Mouse (Mus musculus) MEL (cell line): ENCODE data around the gene Ano10. TPM values are rescaled to one million over a fixed set of nuclear protein-coding genes. Genes with fewer than 3 reads are reported as not detected.

Experiments
- DNase-seq: peaks from one replicate; pipeline ENCODE4 v3.0.0; 2011; ENCODE audit warnings: low read depth, low spot score
- H3K27ac ChIP-seq: 2 replicates; pipeline ENCODE4 v1.5.1; 2012; ENCODE audit warnings: low read depth, mild to moderate bottlenecking, control low read depth, low read length, moderate library complexity; ENCODE audit not compliant: control insufficient read depth
- H3K27me3 ChIP-seq, 2 experiments: fragments of 150-350 bp in 1 of 2; sonication (generic) in 1 of 2; 2 replicates each; pipeline ENCODE4 v1.6.1; 2012; ENCODE audit warnings: low read length in 2 of 2, mild to moderate bottlenecking in 2 of 2, improper control_type of control experiment in 1 of 2, moderate library complexity in 1 of 2; ENCODE audit not compliant: insufficient read depth in 2 of 2, control insufficient read depth in 1 of 2
- H3K36me3 ChIP-seq, 2 experiments: 2 replicates each; pipeline ENCODE4 v1.6.1; 2012 to 2014; ENCODE audit warnings: low read length in 2 of 2, improper control_type of control experiment in 1 of 2, inconsistent platforms in 1 of 2, mild to moderate bottlenecking in 1 of 2; ENCODE audit not compliant: insufficient read depth in 2 of 2, control insufficient read depth in 1 of 2
- H3K4me1 ChIP-seq, 2 experiments: fragments of 150-350 bp in 1 of 2; sonication (generic) in 1 of 2; 2 replicates each; pipeline ENCODE4 v1.6.1; 2012; ENCODE audit warnings: low read length in 2 of 2, improper control_type of control experiment in 1 of 2, mild to moderate bottlenecking in 1 of 2; ENCODE audit not compliant: insufficient read depth in 2 of 2, control insufficient read depth in 1 of 2
- H3K4me3 ChIP-seq, 2 experiments: fragments of 150-350 bp in 1 of 2; sonication (generic) in 1 of 2; 2 replicates each; pipeline ENCODE4 v1.5.1; 2012; ENCODE audit warnings: low read depth in 2 of 2, low read length in 2 of 2, mild to moderate bottlenecking in 2 of 2, moderate library complexity in 2 of 2, control low read depth in 1 of 2, improper control_type of control experiment in 1 of 2; ENCODE audit not compliant: control insufficient read depth in 1 of 2, insufficient read depth in 1 of 2
- H3K79me2 ChIP-seq: 2 replicates; pipeline ENCODE4 v1.6.1; 2012; ENCODE audit warnings: mild to moderate bottlenecking, low read length, moderate library complexity; ENCODE audit not compliant: control insufficient read depth, poor library complexity, insufficient read depth
- H3K9ac ChIP-seq: 2 replicates; pipeline ENCODE4 v1.6.1; 2012; ENCODE audit warnings: low read depth, mild to moderate bottlenecking, control low read depth, low read length, moderate library complexity; ENCODE audit not compliant: control insufficient read depth, poor library complexity, severe bottlenecking
- H3K9me3 ChIP-seq: fragments of 150-350 bp; sonication (generic); replicated peaks from 2 replicates; pipeline ENCODE4 v1.6.1; 2012; ENCODE audit warnings: mild to moderate bottlenecking, low read length, improper control_type of control experiment, moderate library complexity; ENCODE audit not compliant: insufficient read depth
- BHLHE40 ChIP-seq: IDR thresholded peaks from 2 replicates; pipeline ENCODE4 v1.6.1; 2012; ENCODE audit warnings: low read depth, mild to moderate bottlenecking, inconsistent platforms, low read length, improper control_type of control experiment, borderline replicate concordance
- E2F4 ChIP-seq: IDR thresholded peaks from 2 replicates; pipeline ENCODE4 v1.6.1; 2011; ENCODE audit warnings: low read depth, low read length, improper control_type of control experiment, borderline replicate concordance
- ELF1 ChIP-seq: IDR thresholded peaks from 2 replicates; pipeline ENCODE4 v1.6.1; 2014; ENCODE audit warnings: low read depth, mild to moderate bottlenecking, inconsistent platforms, low read length, improper control_type of control experiment, moderate library complexity
- EP300 ChIP-seq, 2 experiments: IDR thresholded peaks; 2 replicates each; pipeline ENCODE4 v1.6.1; 2011; ENCODE audit warnings: improper control_type of control experiment in 2 of 2, low read length in 2 of 2, low read depth in 1 of 2, mild to moderate bottlenecking in 1 of 2
- ETS1 ChIP-seq: IDR thresholded peaks from 2 replicates; pipeline ENCODE4 v1.6.1; 2012; ENCODE audit warnings: low read depth, mild to moderate bottlenecking, inconsistent platforms, low read length, improper control_type of control experiment, moderate library complexity
- GABPA ChIP-seq: IDR thresholded peaks from 2 replicates; pipeline ENCODE4 v1.6.1; 2012; ENCODE audit warnings: low read depth, mild to moderate bottlenecking, inconsistent platforms, low read length, improper control_type of control experiment, moderate library complexity
- HCFC1 ChIP-seq: IDR thresholded peaks from 2 replicates; pipeline ENCODE4 v1.6.1; 2012; ENCODE audit warnings: low read depth, mild to moderate bottlenecking, inconsistent platforms, low read length, improper control_type of control experiment, moderate library complexity
- JUND ChIP-seq: IDR thresholded peaks from 2 replicates; pipeline ENCODE4 v1.6.1; 2011; ENCODE audit warnings: low read depth, mild to moderate bottlenecking, improper control_type of control experiment, low read length
- MAFK ChIP-seq: IDR thresholded peaks from 2 replicates; pipeline ENCODE4 v1.6.1; 2011; ENCODE audit warnings: low read depth, mild to moderate bottlenecking, low read length, improper control_type of control experiment, borderline replicate concordance
- MAX ChIP-seq: IDR thresholded peaks from 2 replicates; pipeline ENCODE4 v1.6.1; 2011; ENCODE audit warnings: low read length, improper control_type of control experiment
- MAZ ChIP-seq: IDR thresholded peaks from 2 replicates; pipeline ENCODE4 v1.6.1; 2012; ENCODE audit warnings: low read depth, mild to moderate bottlenecking, inconsistent platforms, low read length, improper control_type of control experiment
- MEF2A ChIP-seq: IDR thresholded peaks from 2 replicates; pipeline ENCODE4 v1.6.1; 2014; ENCODE audit warnings: low read depth, mild to moderate bottlenecking, inconsistent platforms, low read length, improper control_type of control experiment; ENCODE audit not compliant: poor library complexity, insufficient replicate concordance, severe bottlenecking; ENCODE audit errors: extremely low read depth
- MYB ChIP-seq: IDR thresholded peaks from 2 replicates; pipeline ENCODE4 v1.6.1; 2011; ENCODE audit warnings: mild to moderate bottlenecking, low read depth, low read length, improper control_type of control experiment
- MYC ChIP-seq: IDR thresholded peaks from 2 replicates; pipeline ENCODE4 v1.6.1; 2011; ENCODE audit warnings: low read depth, mild to moderate bottlenecking, low read length, improper control_type of control experiment, moderate library complexity
- NRF1 ChIP-seq: IDR thresholded peaks from 2 replicates; pipeline ENCODE4 v1.6.1; 2014; ENCODE audit warnings: low read depth, mild to moderate bottlenecking, inconsistent platforms, low read length, improper control_type of control experiment, moderate library complexity; ENCODE audit not compliant: poor library complexity, insufficient read depth, severe bottlenecking
- POLR2AphosphoS2 ChIP-seq: IDR thresholded peaks from 2 replicates; pipeline ENCODE4 v1.6.1; 2011; ENCODE audit warnings: low read length, improper control_type of control experiment
- POLR2AphosphoS5 ChIP-seq: IDR thresholded peaks from 2 replicates; pipeline ENCODE4 v1.6.1; 2012; ENCODE audit warnings: low read depth, borderline replicate concordance, mild to moderate bottlenecking, inconsistent platforms, low read length, moderate library complexity, mixed read lengths
- RCOR1 ChIP-seq: IDR thresholded peaks from 2 replicates; pipeline ENCODE4 v1.6.1; 2012; ENCODE audit warnings: low read depth, mild to moderate bottlenecking, inconsistent platforms, low read length, improper control_type of control experiment
- SMC3 ChIP-seq: IDR thresholded peaks from 2 replicates; pipeline ENCODE4 v1.6.1; 2011; ENCODE audit warnings: low read depth, low read length, improper control_type of control experiment
- TAL1 ChIP-seq: IDR thresholded peaks from 2 replicates; pipeline ENCODE4 v1.6.1; 2012; ENCODE audit warnings: mild to moderate bottlenecking, inconsistent platforms, low read length, moderate library complexity, mixed read lengths
- TBP ChIP-seq: IDR thresholded peaks from 2 replicates; pipeline ENCODE4 v1.8.0; 2011; ENCODE audit warnings: low read depth, low read length, improper control_type of control experiment
- TCF12 ChIP-seq: IDR thresholded peaks from 2 replicates; pipeline ENCODE4 v1.6.1; 2014; ENCODE audit warnings: low read depth, mild to moderate bottlenecking, inconsistent platforms, low read length, improper control_type of control experiment, moderate library complexity
- UBTF ChIP-seq: IDR thresholded peaks from 2 replicates; pipeline ENCODE4 v1.6.1; 2012; ENCODE audit warnings: low read depth, mild to moderate bottlenecking, inconsistent platforms, low read length, improper control_type of control experiment, moderate library complexity, borderline replicate concordance; ENCODE audit not compliant: insufficient read depth
- ZNF384 ChIP-seq: IDR thresholded peaks from 2 replicates; pipeline ENCODE4 v1.6.1; 2012; ENCODE audit warnings: low read depth, mild to moderate bottlenecking, inconsistent platforms, low read length, improper control_type of control experiment
- polyA plus RNA-seq, 2 experiments: library from polyadenylated mRNA; stranded (reverse) in 1 of 2; unstranded in 1 of 2; fragments of >175 nt in 1 of 2; fragments of >200 nt in 1 of 2; gene quantifications; 2 replicates each; pipeline versions ENCODE4 v1.2.1 to v1.2.4; 2012; ENCODE audit warnings: low replicate concordance in 2 of 2, low read depth in 1 of 2; ENCODE audit not compliant: insufficient read length in 2 of 2, insufficient read depth in 1 of 2, missing spikeins in 1 of 2
- total RNA-seq: library from RNA; depleted of rRNA; stranded (reverse); fragments of 300-350 nt; gene quantifications from 2 replicates; pipeline ENCODE4 v1.2.3, GENCODE M21; 2012

Ano10 gene
- total and polyA plus RNA-seq, 3 experiments: 0.54 to 3.1 TPM; not detected in 1

DNA sequence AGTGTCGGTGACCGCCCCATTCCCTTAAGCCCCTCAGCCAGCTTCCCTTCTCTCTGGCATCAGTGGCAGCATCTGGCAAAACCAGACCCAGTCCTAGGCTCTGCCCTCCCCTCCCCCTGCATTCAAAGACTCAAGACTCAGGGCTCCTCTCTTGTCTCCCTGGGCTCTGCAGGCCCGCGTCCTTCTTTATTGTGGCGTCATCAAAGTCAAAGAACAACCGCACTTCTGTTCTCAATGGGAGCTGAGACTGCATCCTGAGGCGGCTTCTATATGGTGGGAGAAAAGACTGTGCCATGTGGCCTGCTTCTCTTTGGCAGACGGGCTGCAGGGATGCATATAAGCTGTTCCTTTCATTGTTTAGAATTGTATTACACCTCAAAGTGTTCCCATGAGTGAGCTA, 71.2 kb downstream of the Ano10 start:
- no peak overlapping the region for H3K27ac ChIP-seq
- H3K9ac ChIP-seq: no peak overlapping the region
- H3K4me3 ChIP-seq: no peak overlapping the region
- DNase-seq: no peak
- no peaks in the 10 kb centered on the region for H3K4me1 ChIP-seq
- no peak for TF ChIP-seq TCF12
- no peak for TF ChIP-seq EP300 (IDR thresholded peaks at IDR 0.05; ENCODE audit: low read depth in 1 of 2, low read length in 2 of 2)
- TF ChIP-seq UBTF: no peak
- no peaks in the 10 kb centered on the region for H3K36me3 ChIP-seq
- no peaks in the 10 kb centered on the region for H3K79me2 ChIP-seq
- no peaks in the 10 kb centered on the region for H3K27me3 ChIP-seq
- H3K9me3 ChIP-seq: no peaks in the 10 kb centered on the region

DNA sequence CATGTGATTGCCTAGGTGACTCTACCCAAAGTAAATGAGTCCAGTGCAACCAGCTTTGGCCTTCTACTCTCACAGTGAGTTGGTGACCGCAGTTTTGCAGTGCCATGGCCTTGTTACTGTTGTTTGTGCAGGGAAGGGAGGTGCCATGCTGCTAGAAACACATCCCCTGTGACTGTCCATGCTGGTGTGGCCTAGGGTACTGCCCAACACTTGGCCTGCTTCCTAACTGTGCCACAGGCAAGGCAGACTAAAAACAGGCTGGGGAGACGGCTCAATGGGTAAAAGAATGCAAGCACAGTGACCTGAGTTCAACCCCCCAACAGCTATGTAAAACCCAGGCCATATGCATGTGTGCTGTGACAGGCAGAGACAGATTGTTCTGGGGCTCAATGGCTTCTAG, 74.3 kb downstream of the Ano10 start:
- H3K4me1 ChIP-seq: no peaks in the 10 kb centered on the region
- no peaks in the 10 kb centered on the region for H3K27me3 ChIP-seq
- H3K9me3 ChIP-seq: no peaks in the 10 kb centered on the region
- H3K4me3 ChIP-seq: no peak overlapping the region
- no peaks in the 10 kb centered on the region for H3K79me2 ChIP-seq
- H3K36me3 ChIP-seq: no peaks in the 10 kb centered on the region
- DNase-seq: no peak
- TF ChIP-seq MAX: no peak
- TF ChIP-seq NRF1: no peak
- TF ChIP-seq TAL1: no peak
- TF ChIP-seq MYC: no peak
- TF ChIP-seq TBP: no peak
- no peak for TF ChIP-seq SMC3
- no peak for TF ChIP-seq ETS1
- no peak overlapping the region for H3K27ac ChIP-seq
- no peak overlapping the region for H3K9ac ChIP-seq

DNA sequence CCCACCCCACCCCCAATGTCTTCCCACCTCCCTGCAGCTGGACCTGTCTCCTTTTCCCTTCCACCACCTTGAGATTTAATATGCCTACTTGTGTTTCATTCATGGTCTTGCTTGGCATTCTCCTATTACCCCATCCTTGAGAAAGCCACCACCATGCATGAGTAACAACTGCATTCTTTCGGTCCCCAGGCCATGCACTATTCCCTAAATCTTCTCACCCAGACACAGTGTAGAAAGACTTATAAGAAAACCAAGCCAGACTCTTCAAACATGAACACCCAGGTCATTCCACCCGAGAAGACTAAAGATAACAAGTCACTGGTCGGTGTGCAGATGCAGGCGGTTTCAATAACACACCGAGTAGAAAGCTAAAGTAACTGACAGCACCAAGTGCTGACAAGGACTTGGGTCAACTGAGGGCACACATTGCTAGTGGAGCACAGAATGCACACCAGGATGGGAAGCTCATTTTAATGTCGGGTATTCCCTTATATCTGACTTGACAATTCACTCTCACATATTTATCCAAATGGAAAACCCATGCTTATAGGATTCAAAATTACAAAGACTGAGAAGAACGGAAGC, 77.2 kb downstream of the Ano10 start:
- no peaks in the 10 kb centered on the region for H3K4me1 ChIP-seq
- H3K27me3 ChIP-seq: no peaks in the 10 kb centered on the region
- H3K27ac ChIP-seq: no peak overlapping the region
- no peak overlapping the region for H3K9ac ChIP-seq
- DNase-seq: no peak
- no peaks in the 10 kb centered on the region for H3K9me3 ChIP-seq
- H3K4me3 ChIP-seq: no peak overlapping the region
- TF ChIP-seq POLR2AphosphoS2: no peak
- no peak for TF ChIP-seq TCF12
- no peak for TF ChIP-seq GABPA
- no peak for TF ChIP-seq MAZ
- no peak for TF ChIP-seq TAL1
- no peak for TF ChIP-seq MEF2A
- no peak for TF ChIP-seq JUND
- TF ChIP-seq ZNF384: no peak
- no peak for TF ChIP-seq RCOR1
- TF ChIP-seq BHLHE40: no peak
- TF ChIP-seq MYB: no peak
- TF ChIP-seq E2F4: no peak
- TF ChIP-seq POLR2AphosphoS5: no peak
- no peak for TF ChIP-seq ELF1
- TF ChIP-seq HCFC1: no peak
- TF ChIP-seq MAFK: no peak
- no peaks in the 10 kb centered on the region for H3K79me2 ChIP-seq
- no peaks in the 10 kb centered on the region for H3K36me3 ChIP-seq
